Mouse (Mus musculus) ES-E14 (cell line): ENCODE results near the gene Notch1. TPM values are rescaled to one million over a fixed set of nuclear protein-coding genes. Genes with fewer than 3 reads are reported as not detected.

Experiments used
- DNase-seq: peaks from one replicate; pipeline ENCODE4 v3.0.0-alpha.2; 2013; ENCODE audit warnings: low read depth, low spot score
- H3K27ac ChIP-seq: 2 replicates; pipeline ENCODE4 v1.5.1; 2012; ENCODE audit warnings: low read depth, mild to moderate bottlenecking, low read length, moderate library complexity, mixed read lengths; ENCODE audit not compliant: poor library complexity, insufficient read depth, severe bottlenecking
- H3K36me3 ChIP-seq: 2 replicates; pipeline ENCODE4 v1.6.1; 2012; ENCODE audit warnings: mild to moderate bottlenecking, low read length, moderate library complexity, mixed read lengths; ENCODE audit not compliant: control insufficient read depth, poor library complexity, insufficient read depth, severe bottlenecking
- H3K4me1 ChIP-seq, 2 experiments: fragments of 150-350 bp in 1 of 2; sonication (generic) in 1 of 2; 2 replicates each; pipeline ENCODE4 v1.6.1; 2012; ENCODE audit warnings: low read length in 2 of 2, mild to moderate bottlenecking in 1 of 2, mixed read lengths in 1 of 2; ENCODE audit not compliant: control insufficient read depth in 2 of 2, insufficient read depth in 2 of 2, poor library complexity in 1 of 2
- H3K4me3 ChIP-seq, 2 experiments: fragments of 150-350 bp in 1 of 2; sonication (generic) in 1 of 2; 2 replicates each; pipeline ENCODE4 v1.5.1; 2012; ENCODE audit warnings: low read length in 2 of 2, low read depth in 1 of 2, mild to moderate bottlenecking in 1 of 2, mixed read lengths in 1 of 2; ENCODE audit not compliant: insufficient read depth in 1 of 2, poor library complexity in 1 of 2, severe bottlenecking in 1 of 2
- H3K9ac ChIP-seq: 2 replicates; pipeline ENCODE4 v1.6.1; 2012; ENCODE audit warnings: low read depth, mild to moderate bottlenecking, low read length, mixed read lengths; ENCODE audit not compliant: poor library complexity, insufficient read depth, severe bottlenecking
- H3K9me3 ChIP-seq: fragments of 150-350 bp; sonication (generic); 2 replicates; pipeline ENCODE4 v1.6.1; 2012; ENCODE audit warnings: low read depth, mild to moderate bottlenecking, low read length; ENCODE audit not compliant: control insufficient read depth, insufficient read depth
- CHD2 ChIP-seq: IDR thresholded peaks from 2 replicates; pipeline ENCODE4 v1.6.1; 2014; ENCODE audit warnings: mild to moderate bottlenecking, low read depth, low read length, inconsistent platforms
- HCFC1 ChIP-seq: IDR thresholded peaks from 2 replicates; pipeline ENCODE4 v1.6.1; 2012; ENCODE audit warnings: low read length, inconsistent platforms, borderline replicate concordance; ENCODE audit not compliant: insufficient read depth
- MAFK ChIP-seq: IDR thresholded peaks from 2 replicates; pipeline ENCODE4 v1.6.1; 2014; ENCODE audit warnings: mild to moderate bottlenecking, low read depth, low read length, inconsistent platforms; ENCODE audit not compliant: insufficient read depth
- ZC3H11A ChIP-seq: IDR thresholded peaks from 2 replicates; pipeline ENCODE4 v1.6.1; 2012; ENCODE audit warnings: low read depth, mild to moderate bottlenecking, inconsistent platforms, low read length, borderline replicate concordance
- ZNF384 ChIP-seq: IDR thresholded peaks from 2 replicates; pipeline ENCODE4 v1.6.1; 2012; ENCODE audit warnings: low read depth, low read length, inconsistent platforms
- in situ Hi-C, 2 experiments: fragments of 600-800 bp; cut with MboI; formaldehyde crosslinking; loops; one replicate each; pipeline ENCODE4 v1.15.1; 2025; ENCODE audit warnings: low sequenced_read_pairs in 2 of 2, inconsistent platforms in 1 of 2; ENCODE audit not compliant: unreplicated experiment in 2 of 2
- total RNA-seq: library from RNA; depleted of rRNA; stranded (reverse); fragments of 300-350 nt; gene quantifications from 2 replicates; pipeline ENCODE4 v1.2.3, GENCODE M21; 2012

The Notch1 gene
- total RNA-seq, 1 experiment, result 34.9 TPM

DNA sequence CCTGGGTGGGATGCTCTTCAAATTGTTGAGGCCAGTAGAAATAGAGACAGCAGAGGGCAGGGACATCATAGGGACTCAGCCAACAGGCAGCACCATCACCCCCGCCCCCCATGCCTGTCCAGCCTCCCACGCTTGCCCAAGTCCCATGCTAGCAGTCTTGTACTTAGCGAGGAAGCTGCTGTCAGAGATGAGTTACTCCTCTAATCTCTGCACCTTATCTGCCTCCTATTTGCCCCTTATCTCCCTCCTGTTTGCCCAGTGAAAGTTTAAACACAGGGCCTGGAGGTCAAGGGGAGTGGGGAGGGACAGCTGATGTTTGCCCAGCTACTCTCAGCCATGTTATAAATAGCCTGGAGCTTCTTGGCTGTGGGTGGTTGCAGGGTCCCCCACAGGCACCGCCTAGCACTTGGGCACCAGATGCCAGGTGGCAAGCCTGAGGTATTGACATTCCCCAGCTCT lies 40.1 kb upstream of the Notch1 start:
- in situ Hi-C loops, result loop anchor here in 1 of 2 experiments (25.0 kb wide), 1 partner anchor 244 kb away; the partner anchor contains the start of gene Gpsm1
- no peaks in the 10 kb centered on the region for H3K36me3 ChIP-seq
- DNase-seq, result no peak
- H3K27ac ChIP-seq, result no peak overlapping the region
- no peaks in the 10 kb centered on the region for H3K9me3 ChIP-seq
- H3K4me1 ChIP-seq, result peaks cover 3 to 12% of the 10 kb centered on the region in 2 experiments; a peak in 2 of 4 replicates
- no peak overlapping the region for H3K9ac ChIP-seq
- TF ChIP-seq MAFK (no peak), CHD2 (no peak), HCFC1 (no peak), ZNF384 (no peak), ZC3H11A (no peak)
- no peak overlapping the region for H3K4me3 ChIP-seq

DNA sequence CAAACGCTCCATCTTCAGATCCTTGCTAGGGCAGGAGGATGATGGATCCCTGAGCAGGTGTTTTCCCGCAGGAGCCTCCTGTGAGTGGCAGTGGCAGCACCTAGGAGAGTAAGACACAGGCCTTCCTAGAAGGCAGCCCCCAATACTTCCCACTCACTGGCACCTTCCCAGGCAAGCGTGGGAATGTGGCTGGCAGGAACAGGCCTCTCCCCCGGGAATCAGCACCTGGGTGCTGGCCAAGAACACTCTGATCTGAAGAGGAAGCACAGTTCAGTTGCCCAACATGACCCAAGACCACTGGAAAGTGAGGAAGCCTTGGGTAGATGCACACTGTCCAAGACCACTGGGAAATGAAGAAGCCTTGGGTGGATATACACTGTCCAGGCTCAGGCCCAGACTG lies 38.6 kb upstream of the Notch1 start:
- Histone ChIP-seq H3K4me1 (peaks cover 6 to 12% of the 10 kb centered on the region in 2 experiments; a peak in 2 of 4 replicates), H3K4me3 (no peak overlapping the region), H3K9me3 (no peaks in the 10 kb centered on the region), H3K36me3 (no peaks in the 10 kb centered on the region), H3K27ac (no peak overlapping the region), H3K9ac (no peak overlapping the region)
- in situ Hi-C loops, result loop anchor here in 1 of 2 experiments (25.0 kb wide), 1 partner anchor 243 kb away; the partner anchor contains the start of gene Gpsm1
- TF ChIP-seq ZNF384 (no peak), HCFC1 (no peak), MAFK (no peak), ZC3H11A (no peak), CHD2 (no peak)
- no peak for DNase-seq

DNA sequence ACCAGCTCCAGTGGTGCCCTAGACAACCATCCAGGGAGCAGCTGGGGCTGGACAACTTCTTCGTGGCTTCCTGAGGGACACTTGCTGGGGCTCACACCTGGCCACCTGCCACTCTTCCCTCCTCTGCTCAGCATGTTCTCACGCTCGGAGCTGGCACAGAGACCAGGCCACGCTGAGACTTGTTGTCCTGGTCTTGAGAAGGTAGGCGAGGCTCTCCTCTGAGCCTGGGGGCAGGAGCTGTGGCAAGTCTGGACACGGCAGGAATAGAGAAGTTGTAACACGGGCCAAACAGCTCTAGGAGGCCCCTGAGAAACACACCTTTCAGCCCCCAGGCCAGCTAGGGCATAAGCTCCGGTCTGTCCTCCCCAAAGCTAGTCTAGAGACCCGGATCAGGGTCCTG lies 37.4 kb upstream of the Notch1 start:
- Histone ChIP-seq H3K36me3 (no peaks in the 10 kb centered on the region), H3K27ac (no peak overlapping the region), H3K4me3 (no peak overlapping the region), H3K9me3 (no peaks in the 10 kb centered on the region), H3K4me1 (peaks cover 6 to 12% of the 10 kb centered on the region in 2 experiments; a peak in 2 of 4 replicates), H3K9ac (no peak overlapping the region)
- in situ Hi-C loops, result loop anchor here in 1 of 2 experiments (25.0 kb wide), 1 partner anchor 242 kb away; the partner anchor contains the start of gene Gpsm1
- no peak for DNase-seq
- TF ChIP-seq ZNF384 (no peak), HCFC1 (no peak), MAFK (no peak), ZC3H11A (no peak), CHD2 (no peak)

DNA sequence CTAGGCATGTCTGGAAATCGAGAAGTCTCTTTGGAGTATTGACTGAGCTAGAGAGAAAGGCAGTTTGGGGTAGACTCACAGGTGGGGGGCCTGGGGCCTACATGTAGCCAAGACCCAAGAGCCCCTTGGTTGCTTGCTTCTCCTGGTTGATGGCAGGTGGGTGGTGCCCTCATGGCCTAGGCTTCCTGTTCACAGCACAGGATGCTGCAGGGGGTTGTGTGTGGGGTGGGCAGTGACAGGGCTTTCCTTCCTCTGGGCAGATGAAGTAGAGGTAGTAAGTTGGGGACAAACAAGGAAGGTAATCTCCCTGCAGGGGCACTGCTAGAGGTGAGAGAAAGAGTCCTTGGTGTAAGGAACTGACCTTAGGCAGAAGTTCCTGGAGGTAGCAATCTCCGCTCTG lies 35.6 kb upstream of the Notch1 start:
- TF ChIP-seq MAFK, result no peak
- TF ChIP-seq ZNF384, result no peak
- no peak for TF ChIP-seq HCFC1
- no peak for TF ChIP-seq ZC3H11A
- TF ChIP-seq CHD2, result no peak
- Histone ChIP-seq H3K9ac (no peak overlapping the region), H3K9me3 (no peaks in the 10 kb centered on the region), H3K36me3 (no peaks in the 10 kb centered on the region), H3K27ac (no peak overlapping the region), H3K4me1 (peaks cover 3 to 14% of the 10 kb centered on the region in 2 experiments; a peak in 2 of 4 replicates), H3K4me3 (no peak overlapping the region)
- no peak for DNase-seq
- in situ Hi-C loops, result loop anchor here in 1 of 2 experiments (25.0 kb wide), 1 partner anchor 240 kb away; the partner anchor contains the start of gene Gpsm1
